Mouse (Mus musculus): ENCODE data around the gene Fblim1. TPM values are rescaled to one million over a fixed set of nuclear protein-coding genes. Genes with fewer than 3 reads are reported as not detected.

The Fblim1 gene
- total and polyA plus RNA-seq, 3 experiments = 0.07 to 1.2 (median 0.17) TPM

DNA sequence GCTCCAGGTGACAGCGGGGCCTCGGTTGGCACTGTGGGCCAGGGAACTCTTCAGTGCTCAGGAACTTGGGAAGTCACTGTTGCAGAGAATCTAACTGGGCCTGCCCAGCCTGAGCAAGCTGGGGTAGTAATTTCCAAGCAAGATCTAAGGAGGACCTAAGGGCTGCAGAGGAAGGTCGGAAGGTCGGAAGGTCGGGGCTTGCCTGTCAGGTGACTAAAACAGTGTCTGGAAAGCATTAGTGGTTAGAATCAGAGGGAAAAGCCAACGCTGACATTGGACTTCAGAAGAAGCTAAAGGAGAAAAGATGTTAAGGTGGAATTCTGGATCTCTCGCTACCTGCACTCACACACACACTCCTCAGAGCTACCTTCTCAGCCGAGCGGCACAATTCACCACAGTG lies 30.1 kb upstream of the Fblim1 start:
- TF ChIP-seq NELFE (IDR thresholded peaks at IDR 0.05; ENCODE audit: low read depth, low read length) (no peak), ELF1 (IDR thresholded peaks at IDR 0.05; ENCODE audit: low read depth, low read length) (no peak), MAFK (IDR thresholded peaks at IDR 0.05; ENCODE audit: insufficient replicate concordance, low read length) (no peak), MYC (IDR thresholded peaks at IDR 0.05; ENCODE audit: low read depth, low read length) (no peak), CTCF (conservative IDR thresholded peaks at IDR 0.05 in 1 of 2, IDR thresholded peaks at IDR 0.05 in 1 of 2; ENCODE audit: low read depth in 2 of 2, low read length in 2 of 2) (no peak), MAX (IDR thresholded peaks at IDR 0.05; ENCODE audit: low read length) (no peak), RCOR1 (conservative IDR thresholded peaks at IDR 0.05; ENCODE audit: low read depth, low read length) (no peak)
- H3K79me2 ChIP-seq (replicated peaks; ENCODE audit: control insufficient read depth, extremely low read depth, insufficient read depth, poor library complexity, severe bottlenecking) = no peaks in the 10 kb centered on the region
- peaks cover 56 to 85% of the 10 kb centered on the region in 2 experiments for H3K36me3 ChIP-seq (replicated peaks in 1 of 2; ENCODE audit: control insufficient read depth in 1 of 2, insufficient read depth in 1 of 2, low read length in 1 of 2)
- H3K4me1 ChIP-seq (ENCODE audit: control insufficient read depth in 1 of 2, insufficient read depth in 2 of 2) = no peaks in the 10 kb centered on the region
- no peak for DNase-seq (ENCODE audit: extremely low read depth)
- no peak overlapping the region for H3K9ac ChIP-seq (ENCODE audit: insufficient read depth, low read depth)
- H3K4me3 ChIP-seq (replicated peaks in 1 of 3; ENCODE audit: low read depth in 2 of 3, low read length in 2 of 3, poor library complexity in 1 of 3) = no peak overlapping the region
- dilution Hi-C loops (cut with MboI; ENCODE audit: extremely low pct_ligation_motif_present, extremely low pct_unique_long_range_greater_than_20kb, low sequenced_read_pairs) = no loop called here
- H3K4me2 ChIP-seq (ENCODE audit: insufficient read depth, low read depth, poor library complexity, severe bottlenecking) = no peak overlapping the region
- no peaks in the 10 kb centered on the region for H3K27me3 ChIP-seq (replicated peaks)
- H3K27ac ChIP-seq (ENCODE audit: insufficient read depth, low read depth) = no peak overlapping the region
- no peaks in the 10 kb centered on the region for H3K9me3 ChIP-seq (replicated peaks; ENCODE audit: low read length)
- in situ Hi-C loops (cut with MboI; ENCODE audit: low pct_ligation_motif_present, low pct_unique_long_range_greater_than_20kb, low sequenced_read_pairs) = no loop called here

DNA sequence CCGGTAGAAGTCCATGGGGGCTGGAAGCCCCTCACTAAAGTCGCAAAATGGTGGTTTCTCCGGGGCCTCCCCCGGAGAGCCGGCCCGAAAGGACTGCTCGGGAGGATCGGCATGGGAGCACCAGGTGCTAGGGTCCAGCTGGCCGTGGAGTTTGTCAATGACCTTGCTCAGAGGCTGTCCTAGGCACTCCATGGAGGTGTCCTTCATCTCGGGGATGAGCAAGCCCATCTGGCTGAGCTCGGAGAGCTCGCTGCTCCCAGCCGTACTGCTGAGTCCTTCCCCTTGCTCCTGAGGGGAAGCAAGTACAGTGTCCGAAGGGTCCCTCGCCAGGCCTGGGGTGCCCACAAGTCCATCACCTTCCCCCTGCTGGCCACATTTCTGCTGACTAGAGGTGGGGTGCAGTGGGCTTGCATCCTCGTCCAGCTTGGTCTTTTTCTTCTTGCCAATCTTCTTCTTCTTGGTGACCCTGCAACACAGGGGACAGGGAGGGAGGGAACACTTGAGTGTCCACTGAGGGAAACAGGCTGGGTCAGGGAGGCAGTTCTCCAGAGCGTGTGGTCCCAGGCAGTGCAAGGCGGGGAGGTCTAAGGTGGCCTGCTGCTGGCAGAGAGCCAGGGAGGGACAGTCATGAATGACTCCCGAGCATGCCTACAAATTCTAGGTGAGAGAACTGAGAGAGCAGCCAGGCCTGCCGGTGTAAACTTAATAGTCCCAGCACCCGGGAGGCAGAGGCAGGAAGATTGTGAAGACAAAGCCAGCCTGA lies 26.4 kb upstream of the Fblim1 start:
- dilution Hi-C loops (cut with MboI; ENCODE audit: extremely low pct_ligation_motif_present, extremely low pct_unique_long_range_greater_than_20kb, low sequenced_read_pairs) = no loop called here
- in situ Hi-C loops (cut with MboI; ENCODE audit: low pct_ligation_motif_present, low pct_unique_long_range_greater_than_20kb, low sequenced_read_pairs) = no loop called here
- no peak for TF ChIP-seq NRF1 (IDR thresholded peaks at IDR 0.05; ENCODE audit: low read depth, low read length)
- TF ChIP-seq NELFE (IDR thresholded peaks at IDR 0.05; ENCODE audit: low read depth, low read length) = no peak
- TF ChIP-seq JUND (conservative IDR thresholded peaks at IDR 0.05; ENCODE audit: low read depth, low read length) = no peak
- no peak for TF ChIP-seq ZC3H11A (IDR thresholded peaks at IDR 0.05; ENCODE audit: low read depth, low read length)
- no peak for TF ChIP-seq POLR2A (IDR thresholded peaks at IDR 0.05; ENCODE audit: low read depth, low read length)
- TF ChIP-seq SIN3A (IDR thresholded peaks at IDR 0.05; ENCODE audit: low read length) = no peak
- no peak for TF ChIP-seq CTCF (conservative IDR thresholded peaks at IDR 0.05 in 1 of 2, IDR thresholded peaks at IDR 0.05 in 1 of 2; ENCODE audit: low read depth in 2 of 2, low read length in 2 of 2)
- TF ChIP-seq EP300 (IDR thresholded peaks at IDR 0.05; ENCODE audit: low read length) = no peak
- no peak for TF ChIP-seq ETS1 (conservative IDR thresholded peaks at IDR 0.05; ENCODE audit: low read depth, low read length)
- no peak for TF ChIP-seq CHD1 (IDR thresholded peaks at IDR 0.05; ENCODE audit: low read depth, low read length)
- TF ChIP-seq MAFK (IDR thresholded peaks at IDR 0.05; ENCODE audit: insufficient replicate concordance, low read length) = no peak
- no peak for TF ChIP-seq USF2 (conservative IDR thresholded peaks at IDR 0.05; ENCODE audit: low read depth, low read length)
- no peak for TF ChIP-seq MAX (IDR thresholded peaks at IDR 0.05; ENCODE audit: low read length)
- no peaks in the 10 kb centered on the region for H3K79me2 ChIP-seq (replicated peaks; ENCODE audit: control insufficient read depth, extremely low read depth, insufficient read depth, poor library complexity, severe bottlenecking)
- H3K36me3 ChIP-seq (replicated peaks in 1 of 2; ENCODE audit: control insufficient read depth in 1 of 2, insufficient read depth in 1 of 2, low read length in 1 of 2) = peaks cover 73 to 92% of the 10 kb centered on the region in 2 experiments
- H3K4me1 ChIP-seq (ENCODE audit: control insufficient read depth in 1 of 2, insufficient read depth in 2 of 2) = no peaks in the 10 kb centered on the region
- no peak overlapping the region for H3K9ac ChIP-seq (ENCODE audit: insufficient read depth, low read depth)
- no peak overlapping the region for H3K4me2 ChIP-seq (ENCODE audit: insufficient read depth, low read depth, poor library complexity, severe bottlenecking)
- H3K4me3 ChIP-seq (replicated peaks in 1 of 3; ENCODE audit: low read depth in 2 of 3, low read length in 2 of 3, poor library complexity in 1 of 3) = no peak overlapping the region
- no peaks in the 10 kb centered on the region for H3K27me3 ChIP-seq (replicated peaks)
- DNase-seq (ENCODE audit: extremely low read depth) = no peak
- no peaks in the 10 kb centered on the region for H3K9me3 ChIP-seq (replicated peaks; ENCODE audit: low read length)
- H3K27ac ChIP-seq (ENCODE audit: insufficient read depth, low read depth) = no peak overlapping the region
